Mouse (Mus musculus) cortical plate, adult 2 months (tissue): ENCODE measurements around the gene Tceanc. TPM values are rescaled to one million over a fixed set of nuclear protein-coding genes. Genes with fewer than 3 reads are reported as not detected.
"Not testable (repeated sequence)": the region's sequence is repeated elsewhere in the genome, so short reads cannot be mapped to it uniquely, and the experiment has no call there.

ENCODE experiments used
- H3K27ac ChIP-seq: fragments of 200-500 bp; 2 replicates; pipeline ENCODE4 v1.5.1; 2012; ENCODE audit warnings: low read length, control low read depth, inconsistent platforms; ENCODE audit not compliant: insufficient read depth
- H3K4me1 ChIP-seq: fragments of 200-500 bp; 2 replicates; pipeline ENCODE4 v1.6.1; 2011; ENCODE audit warnings: low read length; ENCODE audit not compliant: control insufficient read depth, insufficient read depth
- H3K4me3 ChIP-seq: fragments of 200-500 bp; 2 replicates; pipeline ENCODE4 v1.5.1; 2011; ENCODE audit warnings: mild to moderate bottlenecking, low read length, control low read depth; ENCODE audit not compliant: insufficient read depth
- CTCF ChIP-seq: fragments of 200-500 bp; IDR thresholded peaks from 2 replicates; pipeline ENCODE4 v1.5.1; 2011; ENCODE audit warnings: mild to moderate bottlenecking, control low read depth, low read length; ENCODE audit not compliant: insufficient read depth; ENCODE audit errors: extremely low read depth
- POLR2A ChIP-seq: fragments of 200-500 bp; IDR thresholded peaks from 2 replicates; pipeline ENCODE4 v1.6.1; 2011; ENCODE audit warnings: mild to moderate bottlenecking, low read length, control low read depth; ENCODE audit not compliant: insufficient read depth; ENCODE audit errors: extremely low read depth
- polyA plus RNA-seq: library from polyadenylated mRNA; depleted of rRNA; stranded (reverse); fragments of >200 nt; gene quantifications from 2 replicates; pipeline ENCODE4 v1.2.3, GENCODE M21; 2012

Tceanc gene
- polyA plus RNA-seq, 1 experiment = 1.3 TPM

DNA sequence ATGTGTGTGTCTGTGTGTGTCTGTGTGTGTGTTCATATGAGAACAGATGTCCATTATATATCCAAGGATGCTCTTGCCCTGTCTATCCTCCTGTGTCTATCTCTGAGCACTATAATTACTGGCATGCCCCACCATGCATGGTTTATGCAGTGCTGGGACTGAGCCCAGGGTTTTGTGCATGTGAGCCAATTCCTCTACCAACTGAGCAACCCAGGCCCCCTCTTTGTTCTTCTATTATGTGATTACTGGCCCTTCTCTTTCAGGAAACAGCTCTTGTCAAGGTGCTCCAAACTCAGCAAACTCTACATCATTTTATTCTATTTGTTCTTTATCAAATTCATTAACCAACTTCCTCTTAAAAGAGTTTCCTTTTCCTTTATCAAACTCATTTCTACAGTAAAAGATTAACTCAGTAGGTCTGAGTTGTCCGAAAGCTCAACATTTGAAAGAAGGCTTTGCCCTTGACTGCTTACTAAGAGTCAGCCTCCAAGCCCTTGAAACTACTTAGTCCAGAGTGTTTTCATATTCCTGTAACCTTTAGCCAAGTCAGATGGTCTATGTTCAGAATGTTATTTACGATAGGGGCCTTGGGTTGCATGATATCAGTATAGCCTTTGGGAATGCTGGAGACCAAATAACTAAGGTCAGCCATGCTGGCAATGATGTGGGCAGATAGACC is 7.4 kb upstream of the Tceanc start:
- no peak overlapping the region for H3K4me3 ChIP-seq
- TF ChIP-seq POLR2A = no peak
- no peak for TF ChIP-seq CTCF
- H3K27ac ChIP-seq = no peak overlapping the region
- no peaks in the 10 kb centered on the region for H3K4me1 ChIP-seq

DNA sequence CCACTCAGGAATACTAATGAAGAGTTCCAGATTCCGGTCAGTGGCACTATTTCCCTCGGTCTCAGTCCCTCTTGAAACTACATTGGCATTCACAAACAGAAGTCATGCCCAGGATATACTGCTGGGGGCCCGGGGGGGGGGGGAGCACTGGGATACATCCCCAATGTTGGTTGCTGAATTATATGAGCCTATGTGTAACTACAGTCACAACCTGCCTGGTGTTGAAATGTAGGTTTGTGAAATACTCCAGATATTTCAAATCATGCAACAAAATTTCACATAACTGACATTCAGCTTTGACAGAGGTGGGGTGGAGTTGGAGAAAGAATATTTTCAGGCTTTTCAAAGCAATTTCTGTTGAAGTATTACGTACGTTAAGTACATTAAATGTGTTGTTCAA is 2.4 kb upstream of the Tceanc start:
- Histone ChIP-seq H3K27ac (no peak overlapping the region), H3K4me1 (no peaks in the 10 kb centered on the region), H3K4me3 (no peak overlapping the region)
- TF ChIP-seq CTCF (no peak), POLR2A (no peak)

DNA sequence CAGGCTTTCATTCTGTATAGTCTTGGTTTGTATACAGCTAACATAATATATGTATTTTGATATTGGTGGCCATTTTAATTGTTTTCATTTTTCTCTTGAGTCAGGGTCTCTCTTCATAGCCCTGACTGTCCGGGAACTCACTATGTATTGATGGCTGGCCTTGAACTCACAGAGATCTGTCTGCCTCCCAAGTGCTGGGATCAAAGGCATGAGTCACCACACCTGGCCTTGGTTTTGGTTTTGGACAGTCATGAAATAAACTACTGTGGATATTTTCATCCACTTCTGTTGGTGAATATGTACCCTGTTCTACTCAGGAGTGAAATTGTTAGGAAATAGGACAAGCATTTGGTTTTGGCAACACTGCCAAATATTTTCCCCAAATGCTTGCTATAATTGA is 1.7 kb downstream of the Tceanc start:
- Histone ChIP-seq H3K27ac (no peak overlapping the region), H3K4me1 (no peaks in the 10 kb centered on the region), H3K4me3 (no peak overlapping the region)
- TF ChIP-seq CTCF = no peak
- TF ChIP-seq POLR2A = no peak

DNA sequence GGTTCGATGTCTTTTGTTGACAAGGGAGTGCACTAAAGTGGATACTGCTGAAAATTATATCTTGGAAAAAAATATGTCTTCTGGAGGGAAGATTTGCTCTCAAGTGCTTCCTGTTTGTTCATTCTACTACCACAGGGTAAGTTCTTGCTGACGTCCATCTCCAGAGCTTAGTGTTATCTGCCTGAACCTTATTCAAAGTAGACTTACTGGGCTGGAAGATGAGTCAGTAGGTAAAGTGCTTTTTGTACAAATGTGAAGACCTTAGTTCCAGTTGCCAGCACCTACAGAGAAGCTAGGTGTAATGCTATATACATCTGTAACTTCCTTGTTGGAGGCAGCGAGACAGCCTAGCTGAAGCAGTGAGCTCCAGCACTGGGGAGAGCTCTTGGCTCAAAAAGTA is 2.4 kb downstream of the Tceanc start:
- TF ChIP-seq POLR2A (no peak), CTCF (no peak)
- Histone ChIP-seq H3K27ac (no peak overlapping the region), H3K4me3 (no peak overlapping the region), H3K4me1 (no peaks in the 10 kb centered on the region)

DNA sequence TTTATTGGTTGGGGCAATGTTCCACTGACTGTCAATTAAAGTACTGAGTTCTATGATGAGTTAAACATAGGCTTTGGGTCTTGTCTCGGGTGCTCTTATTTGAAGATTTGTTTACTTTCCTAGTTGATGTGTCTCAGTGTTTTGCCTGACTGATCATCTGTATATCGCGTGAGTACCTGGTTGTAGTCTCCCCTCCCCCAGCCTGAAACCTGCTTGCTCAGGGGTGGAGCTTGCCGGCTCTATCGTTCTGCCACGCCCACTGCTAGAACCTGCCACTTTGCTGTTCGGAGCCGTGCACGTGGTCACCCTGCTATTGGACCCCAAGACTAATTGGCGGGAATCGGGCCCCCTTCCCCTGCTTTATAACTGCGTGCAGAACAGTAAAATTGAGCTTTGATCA is 4.3 kb downstream of the Tceanc start:
- H3K27ac ChIP-seq, H3K4me3 ChIP-seq, H3K4me1 ChIP-seq: not testable (repeated sequence)

DNA sequence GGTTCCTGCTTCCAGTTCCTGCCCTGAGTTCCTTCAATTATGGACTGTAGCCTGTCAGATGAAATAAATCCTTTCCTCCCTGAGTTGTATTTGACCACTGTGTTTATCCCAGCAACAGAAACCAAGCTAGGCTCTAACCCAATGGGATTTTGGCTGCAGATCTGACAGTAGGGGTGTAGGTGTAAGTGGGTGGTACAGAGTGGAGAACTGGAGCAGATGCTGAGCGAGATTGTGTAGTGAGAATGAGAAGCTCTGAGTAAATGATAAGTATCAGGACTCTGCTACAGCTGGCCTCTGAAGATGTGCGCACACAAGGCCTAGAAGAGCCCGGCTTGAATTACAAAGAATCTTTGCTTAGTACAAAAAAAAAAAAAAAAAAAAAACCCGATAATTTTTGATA is 6.3 kb downstream of the Tceanc start:
- Histone ChIP-seq H3K27ac (no peak overlapping the region), H3K4me1 (no peaks in the 10 kb centered on the region), H3K4me3 (no peak overlapping the region)
- TF ChIP-seq POLR2A (no peak), CTCF (no peak)

DNA sequence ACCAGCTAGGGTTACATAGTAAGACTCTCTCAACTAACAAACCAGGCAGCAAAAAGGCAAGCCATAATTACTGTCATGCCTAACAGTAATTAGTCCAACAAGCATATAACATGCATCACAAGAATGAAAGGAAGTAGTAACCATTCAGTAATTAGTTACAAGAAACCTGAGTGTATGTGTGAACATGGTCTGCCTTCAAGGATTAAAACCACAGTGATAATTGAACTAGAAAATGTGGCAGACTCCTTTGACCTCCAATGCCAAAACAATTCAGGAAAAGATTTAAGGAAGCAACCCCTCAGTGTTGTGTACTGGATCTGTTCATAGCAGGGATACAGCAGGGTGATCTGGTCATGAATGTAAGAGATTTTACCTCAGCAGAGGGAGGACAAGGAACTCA is 7.3 kb downstream of the Tceanc start:
- Histone ChIP-seq H3K4me1 (no peaks in the 10 kb centered on the region), H3K4me3 (no peak overlapping the region; the same call in 1 of the 2 replicates), H3K27ac (no peak overlapping the region)
- no peak for TF ChIP-seq CTCF
- no peak for TF ChIP-seq POLR2A

DNA sequence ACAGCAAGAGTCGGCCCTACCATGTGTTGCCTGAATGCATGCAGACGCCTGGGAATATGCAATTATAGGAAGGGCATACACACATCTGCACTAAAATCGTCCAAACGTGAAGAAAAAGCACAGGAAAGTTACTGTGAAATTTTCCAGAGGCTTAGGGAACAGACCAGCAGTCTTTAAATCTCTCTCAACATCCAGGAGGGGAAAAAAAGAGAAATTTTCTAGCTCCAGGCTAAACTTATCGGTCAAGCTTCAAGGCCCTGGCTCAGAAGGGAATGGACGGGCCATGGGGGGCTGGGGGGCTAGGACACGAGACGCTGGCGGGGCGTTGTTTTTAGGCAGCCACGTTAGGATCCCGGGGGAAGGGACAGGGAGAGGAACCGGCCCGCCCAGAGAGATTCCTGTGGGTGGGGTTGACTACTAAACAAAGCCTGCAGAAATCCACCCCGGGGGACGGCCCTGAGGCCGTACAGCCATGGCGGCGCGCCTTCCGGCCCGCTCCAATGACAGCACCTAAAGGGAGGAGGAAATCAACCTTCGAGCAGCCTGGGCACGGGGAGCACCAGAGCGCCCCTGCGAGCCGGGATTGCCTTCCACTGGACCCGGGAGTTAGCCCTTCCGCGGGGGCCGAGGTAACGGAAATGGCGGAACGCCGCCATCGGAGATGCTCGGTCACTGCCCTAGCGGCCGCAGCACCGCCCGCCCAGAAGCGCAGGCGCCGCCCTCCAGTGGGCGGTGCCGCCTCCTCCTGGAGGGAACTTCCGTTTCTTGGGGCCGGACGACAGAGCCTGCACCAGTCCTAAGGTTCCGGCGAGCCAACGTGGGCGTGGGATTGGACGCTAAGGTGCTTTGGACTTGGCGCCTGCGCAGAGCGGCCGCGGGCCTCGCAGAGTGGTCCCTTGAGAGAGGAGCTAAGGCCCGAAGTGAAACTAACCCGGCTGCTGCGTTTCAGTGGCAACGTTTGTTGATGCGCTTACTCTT is 8.3 kb downstream of the Tceanc start:
- Histone ChIP-seq H3K27ac (peak overlapping the region; percentile 99), H3K4me3 (peak overlapping the region; percentile 57), H3K4me1 (no peaks in the 10 kb centered on the region)
- TF ChIP-seq POLR2A = peak; percentile 72; the same call in 1 of the 2 replicates
- TF ChIP-seq CTCF = no peak

DNA sequence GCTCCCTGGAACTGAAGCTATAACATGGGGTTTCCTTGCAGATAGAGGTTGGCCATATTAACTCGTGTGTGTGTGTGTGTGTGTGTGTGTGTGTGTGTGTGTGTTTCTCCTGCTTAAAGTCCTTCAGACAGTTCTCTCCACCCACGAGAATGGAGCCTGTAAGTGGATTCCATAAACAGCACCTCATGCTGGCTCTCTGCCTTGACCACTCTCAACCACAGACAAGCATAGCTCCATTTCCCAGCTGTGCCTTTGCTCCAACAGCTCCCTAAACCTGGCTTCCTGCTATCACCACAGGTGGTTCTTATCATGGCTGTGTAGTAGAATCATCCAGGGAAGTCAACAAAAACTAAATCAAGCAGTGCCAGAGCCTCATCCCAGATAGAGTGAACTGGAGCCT is 13.9 kb downstream of the Tceanc start:
- H3K4me3 ChIP-seq = no peak overlapping the region
- no peak for TF ChIP-seq CTCF
- H3K27ac ChIP-seq = no peak overlapping the region
- no peaks in the 10 kb centered on the region for H3K4me1 ChIP-seq

DNA sequence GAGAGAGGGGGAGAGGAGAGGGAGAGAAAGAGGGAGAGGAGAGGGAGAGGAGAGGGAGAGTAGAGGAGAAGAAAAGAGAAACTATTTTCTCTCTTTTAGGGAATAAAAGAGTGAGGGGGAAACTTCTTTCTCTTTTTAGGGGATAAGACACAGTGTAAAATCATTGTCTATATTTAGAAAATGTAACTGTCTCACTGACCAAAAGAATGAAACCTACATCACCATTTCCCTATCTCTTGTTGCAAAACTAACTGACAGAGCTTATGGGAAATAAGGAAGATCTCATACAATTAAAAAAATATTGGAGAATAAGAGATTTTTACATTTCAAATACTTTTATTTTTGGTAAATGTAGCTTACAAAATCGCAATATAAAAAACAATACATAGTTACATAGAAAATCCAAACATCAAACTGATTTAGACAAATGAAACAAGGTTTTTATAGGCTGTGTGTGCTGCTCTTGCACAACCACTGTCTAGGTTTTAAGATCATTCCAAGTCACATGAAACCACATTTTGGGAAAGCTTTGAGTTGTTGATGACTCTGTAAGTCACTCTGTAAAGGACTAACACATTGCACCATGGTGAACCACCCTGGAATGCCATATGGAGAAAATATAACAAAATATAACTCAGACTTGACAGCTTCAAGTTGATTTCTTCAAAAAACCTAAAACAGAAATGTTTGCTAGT is 18.7 kb downstream of the Tceanc start:
- Histone ChIP-seq H3K4me3 (no peak overlapping the region), H3K4me1 (no peaks in the 10 kb centered on the region), H3K27ac (no peak overlapping the region)
- TF ChIP-seq POLR2A = no peak
- no peak for TF ChIP-seq CTCF
